Mouse (Mus musculus): ENCODE measurements around the gene Scrn3. TPM values are rescaled to one million over a fixed set of nuclear protein-coding genes. Genes with fewer than 3 reads are reported as not detected.

The Scrn3 gene
- polyA plus RNA-seq, 1 experiment from 2014 or later = 9.8 TPM

GRCm38 (mm10) chr2:73371530-73372335 is 59.3 kb downstream of the Scrn3 start:
- no peak overlapping the region for H3K9ac ChIP-seq (replicated peaks)
- H3K4me3 ChIP-seq (replicated peaks) = no peak overlapping the region
- H3K4me1 ChIP-seq = no peaks in the 10 kb centered on the region; the same call in 1 of the 2 replicates
- H3K9me3 ChIP-seq (replicated peaks) = no peaks in the 10 kb centered on the region
- no peak overlapping the region for H3K4me2 ChIP-seq
- 56% methylated on average over 9 of the region's 9 CpGs for WGBS
- ATAC-seq (ENCODE audit: low FRiP score) = no peak
- H3K36me3 ChIP-seq = no peaks in the 10 kb centered on the region
- H3K27ac ChIP-seq (replicated peaks) = no peak overlapping the region
- no peaks in the 10 kb centered on the region for H3K27me3 ChIP-seq (replicated peaks)

GRCm38 (mm10) chr2:73378326-73378725 is 65.9 kb downstream of the Scrn3 start:
- H3K27ac ChIP-seq (replicated peaks) = no peak overlapping the region
- ATAC-seq (ENCODE audit: low FRiP score) = no peak

GRCm38 (mm10) chr2:73379656-73380055 is 67.3 kb downstream of the Scrn3 start:
- H3K27ac ChIP-seq (replicated peaks) = no peak overlapping the region
- no peaks in the 10 kb centered on the region for H3K27me3 ChIP-seq (replicated peaks)
- WGBS = 82% methylated on average over 5 of the region's 5 CpGs
- no peak overlapping the region for H3K4me3 ChIP-seq (replicated peaks)
- H3K9me3 ChIP-seq (replicated peaks) = no peaks in the 10 kb centered on the region
- H3K9ac ChIP-seq (replicated peaks) = no peak overlapping the region
- 0 out of 2 replicates have a peak, but pooled peaks cover 4% of the 10 kb centered on the region for H3K36me3 ChIP-seq
- no peak overlapping the region for H3K4me2 ChIP-seq
- ATAC-seq (ENCODE audit: low FRiP score) = no peak
- H3K4me1 ChIP-seq = no peaks in the 10 kb centered on the region

More at GRCm38 (mm10) chr2:73378326-73378725, 65.9 kb downstream of the Scrn3 start:
- H3K4me2 ChIP-seq = no peak overlapping the region
- H3K9me3 ChIP-seq (replicated peaks) = no peaks in the 10 kb centered on the region
- H3K9ac ChIP-seq (replicated peaks) = no peak overlapping the region
- H3K36me3 ChIP-seq = 0 out of 2 replicates have a peak, but pooled peaks cover 4% of the 10 kb centered on the region
- H3K4me3 ChIP-seq (replicated peaks) = no peak overlapping the region
- H3K4me1 ChIP-seq = no peaks in the 10 kb centered on the region
- H3K27me3 ChIP-seq (replicated peaks) = no peaks in the 10 kb centered on the region
- WGBS = 53% methylated on average over 5 of the region's 5 CpGs

GRCm38 (mm10) chr2:73380298-73380975 is 68.0 kb downstream of the Scrn3 start:
- Histone ChIP-seq H3K36me3 (0 out of 2 replicates have a peak, but pooled peaks cover 4% of the 10 kb centered on the region), H3K9me3 (replicated peaks) (no peaks in the 10 kb centered on the region), H3K4me2 (no peak overlapping the region), H3K9ac (replicated peaks) (no peak overlapping the region), H3K4me1 (peaks cover 2% of the 10 kb centered on the region), H3K4me3 (replicated peaks) (no peak overlapping the region), H3K27me3 (replicated peaks) (no peaks in the 10 kb centered on the region), H3K27ac (replicated peaks) (no peak overlapping the region)
- WGBS = 93% methylated on average over 9 of the region's 9 CpGs
- ATAC-seq (ENCODE audit: low FRiP score) = no peak

- peaks cover 11% of the 10 kb centered on the region for H3K4me1 ChIP-seq
- H3K4me3 ChIP-seq (replicated peaks) = peak overlapping the region; percentile 82
- H3K4me2 ChIP-seq = peak overlapping the region; percentile 95
- H3K9ac ChIP-seq (replicated peaks) = no peak overlapping the region
- H3K36me3 ChIP-seq = 0 out of 2 replicates have a peak, but pooled peaks cover 4% of the 10 kb centered on the region
- H3K9me3 ChIP-seq (replicated peaks) = no peaks in the 10 kb centered on the region
- WGBS = 86% methylated on average over 4 of the region's 4 CpGs
- no peaks in the 10 kb centered on the region for H3K27me3 ChIP-seq (replicated peaks)
- H3K27ac ChIP-seq (replicated peaks) = no peak overlapping the region
- ATAC-seq (ENCODE audit: low FRiP score) = no peak
These were observed 72.8 kb downstream of the Scrn3 start for GRCm38 (mm10) chr2:73385172-73385571.

GRCm38 (mm10) chr2:73385641-73386355 is 73.4 kb downstream of the Scrn3 start:
- ATAC-seq (ENCODE audit: low FRiP score) = no peak

GRCm38 (mm10) chr2:73386356-73387046 is 74.1 kb downstream of the Scrn3 start, which contains the start of gene Gpr155:
Gene Gpr155, minus strand, starts transcription at chr2:73386572.
- Histone ChIP-seq H3K9me3 (replicated peaks) (no peaks in the 10 kb centered on the region), H3K27ac (replicated peaks) (peak within 1 kb of the TSS; percentile 81), H3K36me3 (0 out of 2 replicates have a peak, but pooled peaks cover 4% of the 10 kb centered on the region), H3K27me3 (replicated peaks) (no peaks in the 10 kb centered on the region; the same call in 1 of the 2 replicates), H3K4me1 (peaks cover 11% of the 10 kb centered on the region), H3K4me2 (peak within 1 kb of the TSS; percentile 95), H3K4me3 (replicated peaks) (peak within 1 kb of the TSS; percentile 82), H3K9ac (replicated peaks) (peak within 1 kb of the TSS; percentile 87)
- WGBS = under 1% methylated on average over 42 of the region's 44 CpGs
- ATAC-seq (ENCODE audit: low FRiP score) = peak; percentile 99

More at GRCm38 (mm10) chr2:73385641-73386355, 73.4 kb downstream of the Scrn3 start:
- Histone ChIP-seq H3K9me3 (replicated peaks) (no peaks in the 10 kb centered on the region), H3K27ac (replicated peaks) (peak overlapping the region; percentile 80), H3K27me3 (replicated peaks) (no peaks in the 10 kb centered on the region), H3K4me3 (replicated peaks) (peak overlapping the region; percentile 82), H3K4me1 (peaks cover 11% of the 10 kb centered on the region), H3K9ac (replicated peaks) (peak overlapping the region; percentile 87), H3K4me2 (peak overlapping the region; percentile 95), H3K36me3 (0 out of 2 replicates have a peak, but pooled peaks cover 4% of the 10 kb centered on the region)
- WGBS = 4% methylated on average over 29 of the region's 29 CpGs

Other genes starting within 250 kb of the Scrn3 start
- gene Ola1, start 93.7 kb upstream of the Scrn3 start, polyA plus RNA-seq (2015; fragmentation: Nextera tagmentation; extraction: Ambion mirVana) = 111 and 117 TPM in 2 replicates
- gene Sp9, start 40.7 kb upstream of the Scrn3 start, polyA plus RNA-seq (2015; fragmentation: Nextera tagmentation; extraction: Ambion mirVana) = 1.1 and 1.4 TPM in 2 replicates
- 23.1 and 26.9 TPM in 2 replicates for gene Cir1, start 100 bp downstream of the Scrn3 start, polyA plus RNA-seq (2015; fragmentation: Nextera tagmentation; extraction: Ambion mirVana)
- gene Gpr155, start 74.0 kb downstream of the Scrn3 start, polyA plus RNA-seq (2015; fragmentation: Nextera tagmentation; extraction: Ambion mirVana) = 14.3 and 15.6 TPM in 2 replicates
- gene Wipf1, start 217.1 kb downstream of the Scrn3 start, polyA plus RNA-seq (2015; fragmentation: Nextera tagmentation; extraction: Ambion mirVana) = 2.4 and 4.8 TPM in 2 replicates